Mouse (Mus musculus): ENCODE results near the gene Jund. TPM values are rescaled to one million over a fixed set of nuclear protein-coding genes. Genes with fewer than 3 reads are reported as not detected.

The Jund gene
- polyA plus RNA-seq, 1 experiment: 128 TPM

DNA sequence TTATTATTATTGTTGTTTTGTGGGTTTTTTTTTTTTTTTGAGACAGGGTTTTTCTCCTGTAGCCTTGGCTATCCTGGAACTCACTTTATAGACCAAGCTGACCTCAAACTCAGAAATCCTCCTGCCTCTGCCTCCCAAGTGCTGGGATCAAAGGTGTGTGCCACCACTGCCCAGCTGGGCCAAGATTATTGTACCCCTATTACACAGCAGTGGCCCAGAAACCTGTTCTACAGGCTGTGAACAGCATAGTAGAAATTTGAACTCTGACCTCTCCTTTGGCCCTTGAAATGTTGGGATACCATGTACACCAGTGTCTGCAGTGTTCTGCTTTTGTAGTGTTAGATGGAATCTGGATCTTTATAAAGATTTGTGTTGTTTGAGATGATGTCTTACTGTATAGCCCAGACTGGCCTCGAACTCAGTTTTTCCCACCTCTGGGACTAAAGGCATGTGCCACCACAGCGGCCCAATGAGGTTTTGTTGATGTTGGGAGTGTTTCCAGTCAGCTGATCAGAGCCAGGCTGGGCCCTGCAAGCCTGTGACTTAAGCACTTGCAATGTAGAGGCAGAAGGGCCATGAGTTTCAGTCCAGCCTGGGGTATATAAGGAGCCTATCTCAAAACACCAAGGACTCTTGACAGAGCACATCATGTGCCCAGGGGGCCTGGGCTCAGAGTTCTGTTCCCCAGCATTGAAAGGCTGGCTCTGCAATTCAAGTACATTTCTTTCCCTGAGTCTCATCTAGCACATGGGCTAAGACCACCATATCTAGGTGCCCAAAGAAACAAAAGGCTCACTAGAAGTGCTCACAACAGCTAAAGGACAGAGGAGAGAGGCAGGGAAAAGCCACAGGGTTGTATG lies 3.5 kb downstream of the Jund start:
- H3K27me3 ChIP-seq (ENCODE audit: control insufficient read depth, insufficient read depth, insufficient read length): no peaks in the 10 kb centered on the region
- H3ac ChIP-seq (ENCODE audit: control insufficient read depth, insufficient read length, low read depth): no peak overlapping the region
- H3K79me2 ChIP-seq (ENCODE audit: control insufficient read depth, insufficient read depth): peaks cover 33% of the 10 kb centered on the region
- no peaks in the 10 kb centered on the region for H3K36me3 ChIP-seq (ENCODE audit: control insufficient read depth, insufficient read depth)
- H3K79me3 ChIP-seq (ENCODE audit: low read depth): peaks cover 10% of the 10 kb centered on the region
- H3K4me3 ChIP-seq (ENCODE audit: insufficient read depth, poor library complexity, severe bottlenecking): no peak overlapping the region
- TF ChIP-seq FOSL1 (IDR thresholded peaks at IDR 0.05; ENCODE audit: insufficient read depth, low read length, poor library complexity, severe bottlenecking) (no peak), CTCF (IDR thresholded peaks at IDR 0.05; ENCODE audit: control insufficient read depth, insufficient read depth, insufficient read length) (no peak), USF1 (IDR thresholded peaks at IDR 0.05; ENCODE audit: low read depth) (no peak), MYOG (IDR thresholded peaks at IDR 0.05; ENCODE audit: control insufficient read depth, extremely low read depth, insufficient read length) (no peak), MYOD1 (IDR thresholded peaks at IDR 0.05; ENCODE audit: control insufficient read depth, insufficient read length, low read depth) (no peak), CEBPB (IDR thresholded peaks at IDR 0.05; ENCODE audit: low read depth) (no peak), MAX (IDR thresholded peaks at IDR 0.05) (peak; percentile 21)

DNA sequence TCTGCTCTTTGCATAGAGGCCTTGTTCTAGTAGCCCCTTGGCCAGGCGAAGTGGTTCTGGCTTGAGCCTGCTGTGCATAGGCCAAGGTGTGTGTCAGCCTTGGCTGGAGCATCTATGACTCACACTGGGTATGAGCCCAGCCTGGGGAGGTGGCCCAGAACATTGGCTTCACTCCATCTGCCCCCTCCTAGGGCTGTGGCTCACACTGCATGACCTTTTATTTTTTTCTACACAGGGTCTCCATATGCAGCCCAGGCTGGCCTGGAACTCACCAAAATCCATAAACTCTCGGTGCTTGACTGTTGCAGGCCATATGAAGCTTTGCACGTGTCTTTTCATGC lies 4.1 kb downstream of the Jund start:
- Histone ChIP-seq H3K79me3 (ENCODE audit: low read depth) (peaks cover 10% of the 10 kb centered on the region), H3K36me3 (ENCODE audit: control insufficient read depth, insufficient read depth) (no peaks in the 10 kb centered on the region), H3K27me3 (ENCODE audit: control insufficient read depth, insufficient read depth, insufficient read length) (no peaks in the 10 kb centered on the region), H3K79me2 (ENCODE audit: control insufficient read depth, insufficient read depth) (peaks cover 33% of the 10 kb centered on the region), H3ac (ENCODE audit: control insufficient read depth, insufficient read length, low read depth) (no peak overlapping the region), H3K4me3 (ENCODE audit: insufficient read depth, poor library complexity, severe bottlenecking) (no peak overlapping the region)
- no peak for TF ChIP-seq MYOD1 (IDR thresholded peaks at IDR 0.05; ENCODE audit: control insufficient read depth, insufficient read length, low read depth)
- TF ChIP-seq CTCF (IDR thresholded peaks at IDR 0.05; ENCODE audit: control insufficient read depth, insufficient read depth, insufficient read length): no peak
- TF ChIP-seq USF1 (IDR thresholded peaks at IDR 0.05; ENCODE audit: low read depth): no peak
- TF ChIP-seq FOSL1 (IDR thresholded peaks at IDR 0.05; ENCODE audit: insufficient read depth, low read length, poor library complexity, severe bottlenecking): no peak
- TF ChIP-seq MAX (IDR thresholded peaks at IDR 0.05): no peak
- no peak for TF ChIP-seq MYOG (IDR thresholded peaks at IDR 0.05; ENCODE audit: control insufficient read depth, extremely low read depth, insufficient read length)
- TF ChIP-seq CEBPB (IDR thresholded peaks at IDR 0.05; ENCODE audit: low read depth): no peak

GRCm38 (mm10) chr8:70703287-70703686 lies 4.5 kb downstream of the Jund start, which contains the start of gene Iqcn:
Gene Iqcn, plus strand, starts transcription at chr8:70703457.
- H3K4me3 ChIP-seq (ENCODE audit: insufficient read depth, poor library complexity, severe bottlenecking): no peak within 1 kb of the TSS
- no peak within 1 kb of the TSS for H3ac ChIP-seq (ENCODE audit: control insufficient read depth, insufficient read length, low read depth)
- peaks cover 33% of the 10 kb centered on the region for H3K79me2 ChIP-seq (ENCODE audit: control insufficient read depth, insufficient read depth)
- no peak for TF ChIP-seq CEBPB (IDR thresholded peaks at IDR 0.05; ENCODE audit: low read depth)
- no peak for TF ChIP-seq MYOG (IDR thresholded peaks at IDR 0.05; ENCODE audit: control insufficient read depth, extremely low read depth, insufficient read length)
- TF ChIP-seq MYOD1 (IDR thresholded peaks at IDR 0.05; ENCODE audit: control insufficient read depth, insufficient read length, low read depth): no peak
- TF ChIP-seq MAX (IDR thresholded peaks at IDR 0.05): no peak
- no peak for TF ChIP-seq USF1 (IDR thresholded peaks at IDR 0.05; ENCODE audit: low read depth)
- no peak for TF ChIP-seq FOSL1 (IDR thresholded peaks at IDR 0.05; ENCODE audit: insufficient read depth, low read length, poor library complexity, severe bottlenecking)
- peaks cover 10% of the 10 kb centered on the region for H3K79me3 ChIP-seq (ENCODE audit: low read depth)
- H3K27me3 ChIP-seq (ENCODE audit: control insufficient read depth, insufficient read depth, insufficient read length): no peaks in the 10 kb centered on the region
- no peaks in the 10 kb centered on the region for H3K36me3 ChIP-seq (ENCODE audit: control insufficient read depth, insufficient read depth)

DNA sequence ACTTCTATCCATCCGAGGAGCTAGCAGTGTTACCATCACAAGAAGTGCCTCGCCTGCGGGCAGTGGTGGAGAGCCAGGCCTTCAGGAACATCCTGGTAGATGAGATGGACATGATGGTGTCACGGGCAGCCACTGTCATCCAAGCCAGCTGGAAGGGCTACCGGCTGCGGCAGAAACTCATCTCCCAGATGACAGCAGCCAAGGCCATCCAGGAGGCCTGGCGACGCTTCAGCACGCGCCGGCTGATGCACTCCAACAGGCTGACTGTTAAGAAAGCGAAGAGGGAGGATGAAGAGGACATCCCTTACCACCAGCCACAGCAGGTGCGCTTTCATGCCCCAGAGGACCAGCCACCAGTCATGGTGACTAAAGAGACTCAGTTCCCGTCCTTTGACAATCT lies 9.5 kb downstream of the Jund start:
- Histone ChIP-seq H3K27me3 (ENCODE audit: control insufficient read depth, insufficient read depth, insufficient read length) (no peaks in the 10 kb centered on the region), H3K79me2 (ENCODE audit: control insufficient read depth, insufficient read depth) (no peaks in the 10 kb centered on the region), H3K4me3 (ENCODE audit: insufficient read depth, poor library complexity, severe bottlenecking) (no peak overlapping the region), H3K79me3 (ENCODE audit: low read depth) (no peaks in the 10 kb centered on the region), H3ac (ENCODE audit: control insufficient read depth, insufficient read length, low read depth) (no peak overlapping the region), H3K36me3 (ENCODE audit: control insufficient read depth, insufficient read depth) (no peaks in the 10 kb centered on the region)
- no peak for TF ChIP-seq FOSL1 (IDR thresholded peaks at IDR 0.05; ENCODE audit: insufficient read depth, low read length, poor library complexity, severe bottlenecking)
- no peak for TF ChIP-seq USF1 (IDR thresholded peaks at IDR 0.05; ENCODE audit: low read depth)
- no peak for TF ChIP-seq CEBPB (IDR thresholded peaks at IDR 0.05; ENCODE audit: low read depth)
- no peak for TF ChIP-seq MYOG (IDR thresholded peaks at IDR 0.05; ENCODE audit: control insufficient read depth, extremely low read depth, insufficient read length)
- no peak for TF ChIP-seq CTCF (IDR thresholded peaks at IDR 0.05; ENCODE audit: control insufficient read depth, insufficient read depth, insufficient read length)
- no peak for TF ChIP-seq MYOD1 (IDR thresholded peaks at IDR 0.05; ENCODE audit: control insufficient read depth, insufficient read length, low read depth)
- no peak for TF ChIP-seq MAX (IDR thresholded peaks at IDR 0.05)

DNA sequence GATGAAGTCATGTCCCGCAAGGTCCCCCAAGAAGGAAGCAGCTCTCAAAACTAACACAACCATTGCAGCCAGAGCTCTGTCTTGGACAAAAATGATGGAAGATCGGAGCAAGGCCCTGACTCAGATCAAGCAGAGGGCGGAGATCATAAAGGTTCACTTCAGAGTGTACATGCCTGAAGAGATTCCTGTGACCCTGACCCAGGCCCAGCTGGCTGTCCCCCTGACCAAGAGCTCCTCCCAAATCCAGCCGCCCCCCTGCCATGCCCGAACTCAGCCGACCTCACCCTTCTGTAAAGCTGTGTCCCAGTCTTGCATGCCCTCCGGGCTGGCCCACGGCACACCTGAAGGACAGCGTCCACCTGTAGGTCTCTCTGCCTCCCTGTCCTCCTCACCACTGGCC lies 11.0 kb downstream of the Jund start:
- TF ChIP-seq MAX (IDR thresholded peaks at IDR 0.05): no peak
- no peak for TF ChIP-seq CTCF (IDR thresholded peaks at IDR 0.05; ENCODE audit: control insufficient read depth, insufficient read depth, insufficient read length)
- no peak for TF ChIP-seq CEBPB (IDR thresholded peaks at IDR 0.05; ENCODE audit: low read depth)
- TF ChIP-seq FOSL1 (IDR thresholded peaks at IDR 0.05; ENCODE audit: insufficient read depth, low read length, poor library complexity, severe bottlenecking): no peak
- TF ChIP-seq MYOD1 (IDR thresholded peaks at IDR 0.05; ENCODE audit: control insufficient read depth, insufficient read length, low read depth): no peak
- TF ChIP-seq MYOG (IDR thresholded peaks at IDR 0.05; ENCODE audit: control insufficient read depth, extremely low read depth, insufficient read length): no peak
- no peak for TF ChIP-seq USF1 (IDR thresholded peaks at IDR 0.05; ENCODE audit: low read depth)
- Histone ChIP-seq H3K4me3 (ENCODE audit: insufficient read depth, poor library complexity, severe bottlenecking) (no peak overlapping the region), H3K36me3 (ENCODE audit: control insufficient read depth, insufficient read depth) (no peaks in the 10 kb centered on the region), H3K79me3 (ENCODE audit: low read depth) (no peaks in the 10 kb centered on the region), H3K79me2 (ENCODE audit: control insufficient read depth, insufficient read depth) (no peaks in the 10 kb centered on the region), H3ac (ENCODE audit: control insufficient read depth, insufficient read length, low read depth) (no peak overlapping the region), H3K27me3 (ENCODE audit: control insufficient read depth, insufficient read depth, insufficient read length) (no peaks in the 10 kb centered on the region)
